Mouse (Mus musculus) cerebellum, adult (tissue): ENCODE data around the gene Chmp2a.
"Not testable (repeated sequence)": the region's sequence is repeated elsewhere in the genome, so short reads cannot be mapped to it uniquely, and the experiment has no call there.

Experiments used
- ATAC-seq: cut with Nextera tagmentation; 2 replicates; pipeline ENCODE4 v1.9.2; 2017; ENCODE audit warnings: mild to moderate bottlenecking, moderate library complexity, mixed read lengths; ENCODE audit not compliant: insufficient number of reproducible peaks, low FRiP score, low TSS enrichment

Gene Chmp2a

GRCm38 (mm10) chr7:13034148-13034977 lies at the start of gene Chmp2a:
Gene Chmp2a, minus strand, starts transcription at chr7:13034807.
- peak; percentile 65 for ATAC-seq

- no peak for ATAC-seq
Measured at GRCm38 (mm10) chr7:13072293-13072692, 37.7 kb upstream of the Chmp2a start.

- not testable (repeated sequence) for ATAC-seq
Measured at GRCm38 (mm10) chr7:13063399-13063798, 28.8 kb upstream of the Chmp2a start.

- ATAC-seq = no peak
Measured at GRCm38 (mm10) chr7:13059536-13059935, 24.9 kb upstream of the Chmp2a start.

GRCm38 (mm10) chr7:13056913-13057700 lies 22.5 kb upstream of the Chmp2a start:
- ATAC-seq = no peak

GRCm38 (mm10) chr7:13054287-13055010 lies 19.8 kb upstream of the Chmp2a start, which contains the start of gene Mzf1:
Gene Mzf1, minus strand, starts transcription at chr7:13054764.
- peak; percentile 95 for ATAC-seq

- ATAC-seq = no peak; the same call in 1 of the 2 replicates
Measured at GRCm38 (mm10) chr7:13053961-13054286, 19.3 kb upstream of the Chmp2a start.

- ATAC-seq = no peak
Measured at GRCm38 (mm10) chr7:13053501-13053900, 18.9 kb upstream of the Chmp2a start.

GRCm38 (mm10) chr7:13053001-13053400 lies 18.4 kb upstream of the Chmp2a start:
- ATAC-seq = no peak

GRCm38 (mm10) chr7:13046084-13046483 lies 11.5 kb upstream of the Chmp2a start:
- ATAC-seq = no peak

GRCm38 (mm10) chr7:13044254-13044625 lies 9.6 kb upstream of the Chmp2a start:
- peak; percentile 16; the same call in 1 of the 2 replicates for ATAC-seq

- peak; percentile 53 for ATAC-seq
Measured at GRCm38 (mm10) chr7:13043445-13044253, 9.0 kb upstream of the Chmp2a start.

GRCm38 (mm10) chr7:13043120-13043444 lies 8.5 kb upstream of the Chmp2a start:
- peak; percentile 2; the same call in 1 of the 2 replicates for ATAC-seq

GRCm38 (mm10) chr7:13042511-13042910 lies 7.9 kb upstream of the Chmp2a start:
- no peak for ATAC-seq

- no peak for ATAC-seq
Measured at GRCm38 (mm10) chr7:13041256-13041655, 6.6 kb upstream of the Chmp2a start.

- no peak for ATAC-seq
Measured at GRCm38 (mm10) chr7:13039181-13039580, 4.6 kb upstream of the Chmp2a start.

- ATAC-seq = no peak
Measured at GRCm38 (mm10) chr7:13038621-13039169, 4.1 kb upstream of the Chmp2a start.

- peak; percentile 63 for ATAC-seq
Measured at GRCm38 (mm10) chr7:13037901-13038555, 3.4 kb upstream of the Chmp2a start, which contains the start of gene Ube2m. Gene Ube2m, minus strand, starts transcription at chr7:13038275.

- no peak for ATAC-seq
Measured at GRCm38 (mm10) chr7:13037366-13037765, 2.8 kb upstream of the Chmp2a start.
